Mouse (Mus musculus) hindbrain, embryonic 10.5 days (tissue): ENCODE results near the gene Zfp326. TPM values are rescaled to one million over a fixed set of nuclear protein-coding genes. Genes with fewer than 3 reads are reported as not detected.

ENCODE experiments used
- DNase-seq: peaks from one replicate; pipeline ENCODE4 v3.0.0-alpha.2; 2017; ENCODE audit warnings: low spot score
- H3K27ac ChIP-seq: fragments of 300-500 bp; sonication (generic); 2 replicates; pipeline ENCODE4 v1.5.1; 2016; ENCODE audit warnings: mild to moderate bottlenecking, moderate library complexity
- H3K27me3 ChIP-seq: fragments of 300-500 bp; sonication (generic); 2 replicates; pipeline ENCODE4 v1.6.1; 2016; ENCODE audit warnings: mild to moderate bottlenecking; ENCODE audit not compliant: poor library complexity, insufficient read depth, severe bottlenecking
- H3K36me3 ChIP-seq: fragments of 300-500 bp; sonication (generic); 2 replicates; pipeline ENCODE4 v1.6.1; 2016; ENCODE audit warnings: mild to moderate bottlenecking, moderate library complexity
- H3K4me1 ChIP-seq: fragments of 300-500 bp; sonication (generic); replicated peaks from 2 replicates; pipeline ENCODE4 v1.6.1; 2016; ENCODE audit warnings: mild to moderate bottlenecking
- H3K4me3 ChIP-seq: fragments of 300-500 bp; sonication (generic); 2 replicates; pipeline ENCODE4 v1.5.1; 2016; ENCODE audit warnings: mild to moderate bottlenecking, moderate library complexity
- H3K9me3 ChIP-seq: fragments of 300-500 bp; sonication (generic); 2 replicates; pipeline ENCODE4 v1.6.1; 2016; ENCODE audit warnings: mild to moderate bottlenecking, moderate library complexity
- WGBS: fragments of 180-500 bp; shearing (Covaris S2); methylation state at CpG from one replicate; pipeline ENCODE4 v1.1.7; 2016; 5-methylcytosine and 5-hydroxymethylcytosine counted together
- polyA plus RNA-seq: library from polyadenylated mRNA; unstranded; fragments of >200 nt; fragmentation: Nextera tagmentation; extraction: Ambion mirVana; gene quantifications from 2 replicates; pipeline ENCODE4 v1.2.1, GENCODE M21; 2016

Gene Zfp326
- polyA plus RNA-seq, 1 experiment from 2014 or later = 40.4 TPM

DNA sequence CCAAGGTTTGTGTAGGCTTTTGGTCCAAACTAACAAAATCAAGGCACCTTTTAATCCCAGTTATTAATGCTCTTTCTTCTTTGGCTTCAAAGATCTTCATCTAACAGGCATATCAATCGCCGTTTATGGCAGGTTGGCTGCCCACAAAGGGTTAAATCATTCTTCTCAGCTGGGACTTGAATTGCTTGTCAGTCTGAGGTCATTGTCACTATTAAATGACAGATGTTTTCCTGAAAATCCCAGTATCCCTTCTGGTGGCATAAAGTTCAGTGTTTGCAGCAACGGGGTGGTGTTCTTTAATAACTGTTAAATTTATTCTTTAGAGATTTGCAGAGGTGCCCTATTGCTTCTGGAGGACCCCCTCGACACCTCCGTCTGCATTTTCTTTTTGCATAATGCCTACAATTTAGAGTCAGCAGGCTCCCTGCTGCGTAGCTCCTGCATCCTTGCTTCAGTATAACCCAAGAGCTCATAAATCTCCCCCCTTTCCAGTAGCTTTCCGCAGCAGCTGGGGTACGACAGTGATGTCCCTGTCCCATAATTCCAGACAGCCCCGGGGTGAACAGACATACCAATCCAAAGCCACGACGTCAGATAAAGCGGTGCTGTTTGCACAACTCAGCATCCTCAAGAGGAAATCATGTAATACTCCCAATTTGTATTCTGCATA, 46.6 kb downstream of the Zfp326 start:
- 66% methylated on average over 12 of the region's 12 CpGs for WGBS
- H3K27ac ChIP-seq = no peak overlapping the region
- no peaks in the 10 kb centered on the region for H3K27me3 ChIP-seq
- peak; percentile 21 for DNase-seq
- peaks cover 42% of the 10 kb centered on the region for H3K36me3 ChIP-seq
- H3K4me1 ChIP-seq = peaks cover 14% of the 10 kb centered on the region
- H3K4me3 ChIP-seq = no peak overlapping the region
- H3K9me3 ChIP-seq = no peaks in the 10 kb centered on the region

DNA sequence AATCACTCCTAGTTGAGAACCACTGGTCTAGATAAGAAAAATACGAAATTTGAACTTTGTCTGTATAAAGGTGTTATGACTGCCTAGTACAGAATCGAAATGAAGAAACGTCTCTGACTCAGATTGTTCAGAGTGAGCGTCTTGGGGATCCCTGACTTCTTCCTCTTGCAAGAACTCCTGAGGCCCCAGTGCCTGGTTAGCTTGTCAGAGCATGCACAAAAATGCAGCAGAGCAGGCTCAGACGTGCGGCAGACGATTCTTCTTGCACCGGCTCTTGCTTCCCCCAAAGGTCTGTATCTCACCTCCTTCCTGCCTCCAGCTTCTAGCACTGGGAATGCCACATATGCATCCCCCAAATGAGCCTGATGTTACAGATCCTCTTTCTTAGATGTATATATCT, 48.0 kb downstream of the Zfp326 start:
- Histone ChIP-seq H3K27ac (no peak overlapping the region), H3K4me1 (peaks cover 14% of the 10 kb centered on the region), H3K4me3 (no peak overlapping the region), H3K27me3 (no peaks in the 10 kb centered on the region), H3K36me3 (peaks cover 34% of the 10 kb centered on the region), H3K9me3 (no peaks in the 10 kb centered on the region)
- DNase-seq = no peak
- WGBS = 91% methylated on average over 8 of the region's 8 CpGs

DNA sequence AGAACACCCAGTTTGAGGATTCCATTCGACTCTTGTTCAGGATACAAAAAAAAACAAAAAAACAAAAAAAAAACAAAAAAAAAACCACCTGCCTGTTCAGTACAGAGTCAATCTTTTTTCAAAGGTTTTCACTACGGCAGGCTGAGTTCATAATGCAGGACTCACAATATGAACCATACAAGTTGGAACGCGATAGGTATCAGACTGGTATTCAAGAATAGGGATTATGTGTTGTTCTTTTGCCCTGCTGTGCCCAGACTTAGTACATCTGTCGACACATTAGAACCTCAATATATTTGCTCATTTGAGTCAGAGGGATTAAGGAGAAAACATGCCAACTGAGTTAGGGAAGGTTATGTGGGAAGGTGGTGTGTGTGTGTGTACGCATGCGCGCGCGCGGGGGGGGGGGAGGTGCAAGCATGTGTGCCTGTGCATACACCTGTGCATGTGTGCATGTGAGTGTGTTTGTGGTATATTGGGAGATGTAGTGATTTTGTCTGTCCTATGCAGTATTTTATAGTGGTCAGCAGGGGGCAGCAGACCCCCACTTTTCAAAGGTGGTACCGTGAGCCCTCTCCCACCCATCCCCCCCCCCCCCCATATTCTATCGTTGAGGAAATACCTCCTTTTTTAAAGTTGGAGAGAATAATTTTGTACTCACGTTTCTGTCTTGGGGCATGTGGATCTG, 49.3 kb downstream of the Zfp326 start:
- no peak for DNase-seq
- 74% methylated on average over 14 of the region's 14 CpGs for WGBS
- Histone ChIP-seq H3K27me3 (no peaks in the 10 kb centered on the region), H3K4me1 (peaks cover 14% of the 10 kb centered on the region), H3K9me3 (no peaks in the 10 kb centered on the region), H3K36me3 (peaks cover 30% of the 10 kb centered on the region), H3K4me3 (no peak overlapping the region), H3K27ac (no peak overlapping the region)

DNA sequence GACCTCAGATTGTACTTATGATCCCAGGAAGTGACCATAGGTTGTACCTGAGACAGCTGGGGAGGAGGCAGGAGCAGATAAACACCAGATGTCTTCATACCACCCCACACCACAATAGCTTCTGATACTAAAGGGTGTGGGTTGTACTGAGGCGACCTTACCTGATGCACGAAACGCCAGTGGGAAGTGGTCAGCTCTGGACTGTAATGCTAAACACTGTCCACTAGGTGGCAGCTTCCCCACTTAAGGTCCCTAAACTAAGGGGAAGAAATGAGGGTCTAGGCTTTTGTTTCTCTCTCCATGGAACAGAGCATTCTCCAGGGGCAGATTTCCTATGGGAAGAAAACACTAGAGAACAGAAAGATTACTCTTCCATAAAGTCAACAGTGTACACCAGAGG, 53.9 kb downstream of the Zfp326 start:
- peaks cover 23% of the 10 kb centered on the region for H3K36me3 ChIP-seq
- peak; percentile 22 for DNase-seq
- WGBS = 29% methylated on average over 3 of the region's 3 CpGs
- no peaks in the 10 kb centered on the region for H3K4me1 ChIP-seq
- H3K4me3 ChIP-seq = no peak overlapping the region
- no peaks in the 10 kb centered on the region for H3K27me3 ChIP-seq
- peaks cover 11% of the 10 kb centered on the region for H3K9me3 ChIP-seq
- H3K27ac ChIP-seq = no peak overlapping the region

DNA sequence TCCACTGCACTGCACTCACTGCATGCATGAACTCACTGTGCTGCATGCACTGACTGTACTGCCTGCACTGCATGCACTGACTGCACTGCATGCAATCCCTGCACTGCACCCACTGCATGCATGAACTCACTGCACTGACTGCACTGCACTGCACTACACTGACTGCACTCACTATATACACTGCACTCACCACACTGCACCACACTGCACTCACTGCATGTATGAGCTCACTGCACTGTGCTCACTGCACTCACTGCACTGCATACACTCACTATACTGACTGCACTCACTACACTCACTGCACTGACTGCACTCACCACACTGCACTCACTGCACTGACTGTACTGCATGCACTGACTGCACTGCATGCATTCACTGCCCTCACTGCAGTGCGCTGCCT, 56.0 kb downstream of the Zfp326 start:
- Histone ChIP-seq H3K9me3 (peaks cover 11% of the 10 kb centered on the region), H3K4me1 (no peaks in the 10 kb centered on the region), H3K4me3 (no peak overlapping the region), H3K36me3 (peaks cover 22% of the 10 kb centered on the region), H3K27me3 (no peaks in the 10 kb centered on the region), H3K27ac (no peak overlapping the region)
- no peak for DNase-seq
- 97% methylated on average over 1 of the region's 1 CpGs for WGBS

DNA sequence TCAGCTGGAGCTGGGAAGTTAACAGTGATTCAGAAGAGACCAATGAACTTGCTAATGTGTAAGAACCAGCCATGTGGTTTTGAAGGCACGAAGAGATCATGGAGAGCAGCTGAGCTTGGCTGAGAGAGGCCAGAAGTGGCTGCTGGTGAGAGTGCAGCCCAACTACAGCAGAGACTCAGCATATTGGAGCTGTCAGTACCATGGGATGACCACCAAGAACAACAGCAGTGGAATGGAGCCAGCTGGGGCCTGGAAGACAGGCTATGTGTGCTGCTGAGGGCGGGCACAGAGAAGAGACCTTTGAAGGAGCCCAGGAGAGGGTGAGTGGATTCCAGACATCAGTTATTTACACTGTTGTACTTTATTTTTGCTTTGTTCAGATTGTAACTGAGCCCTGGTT, 65.6 kb downstream of the Zfp326 start:
- Histone ChIP-seq H3K4me1 (no peaks in the 10 kb centered on the region), H3K9me3 (no peaks in the 10 kb centered on the region), H3K27me3 (no peaks in the 10 kb centered on the region), H3K36me3 (no peaks in the 10 kb centered on the region), H3K4me3 (no peak overlapping the region), H3K27ac (no peak overlapping the region)
- DNase-seq = no peak
- 84% methylated on average over 2 of the region's 2 CpGs for WGBS

Other genes with a start within 250 kb of the Zfp326 start
- 20.9 and 24.4 TPM in 2 replicates for gene Lrrc8d, start 176.6 kb upstream of the Zfp326 start, polyA plus RNA-seq